Mouse (Mus musculus) layer of hippocampus, postnatal 14 days (tissue): ENCODE results near the gene Fnbp1. TPM values are rescaled to one million over a fixed set of nuclear protein-coding genes. Genes with fewer than 3 reads are reported as not detected.

Source experiments
- DNase-seq, 2 experiments: peaks; one replicate each; pipeline ENCODE4 v3.0.0; 2021 to 2022; ENCODE audit warnings: low spot score in 2 of 2, mixed read lengths in 1 of 2
- total RNA-seq, 2 experiments: library from RNA; stranded (reverse); gene quantifications; 2 replicates each; pipeline ENCODE4 v1.2.3; 2021

The Fnbp1 gene
- total RNA-seq, 2 experiments from 2014 or later, result 98.9 to 105 TPM

GRCm38 (mm10) chr2:31040043-31040442, 101.8 kb downstream of the Fnbp1 start:
- DNase-seq, result no peak

GRCm38 (mm10) chr2:31036811-31037210, 105.0 kb downstream of the Fnbp1 start:
- no peak for DNase-seq

- no peak for DNase-seq
These were observed 109.8 kb downstream of the Fnbp1 start for GRCm38 (mm10) chr2:31031972-31032371.

DNA sequence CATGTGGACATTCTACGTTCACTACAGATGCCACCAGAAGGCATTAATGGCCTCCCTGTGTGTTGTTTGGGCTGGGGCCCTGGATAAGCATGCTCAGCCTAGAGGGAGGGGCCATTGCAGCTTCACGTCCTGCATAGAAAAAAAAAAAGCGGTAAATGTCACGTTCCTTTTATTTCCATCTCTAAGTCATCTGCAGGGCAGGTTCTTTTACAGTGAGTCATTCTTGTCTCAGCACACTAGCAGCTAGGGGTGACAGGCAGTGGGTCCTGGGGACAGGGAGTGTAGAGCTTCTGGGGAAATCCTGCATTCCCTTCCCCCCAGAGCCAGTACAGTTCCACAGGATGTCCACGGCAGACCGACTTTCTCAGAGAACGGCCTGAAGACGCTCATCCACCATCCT, 115.2 kb downstream of the Fnbp1 start:
- no peak for DNase-seq

DNA sequence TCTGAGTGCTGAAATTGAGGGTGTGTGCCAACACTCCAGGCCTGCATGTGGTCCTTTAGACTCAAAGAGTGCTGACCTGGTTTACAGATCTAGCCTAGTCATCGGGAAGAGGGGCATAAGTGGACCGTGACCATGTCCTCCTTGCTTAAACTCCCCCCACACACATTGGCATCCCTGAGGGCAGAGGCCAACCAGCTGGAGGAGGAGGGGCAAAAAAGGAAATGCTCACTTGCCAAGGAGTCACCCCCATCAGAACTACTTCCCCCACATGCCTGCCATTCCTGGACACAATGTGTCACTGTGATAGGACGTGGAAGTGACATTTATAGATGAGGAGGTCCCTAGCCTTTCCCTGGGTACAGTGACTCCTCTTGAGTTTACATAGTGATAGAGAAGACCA, 116.3 kb downstream of the Fnbp1 start:
- DNase-seq, result no peak

- peak; percentile 61 to 63 for DNase-seq
These were observed 117.0 kb downstream of the Fnbp1 start for GRCm38 (mm10) chr2:31024618-31025370.

- DNase-seq, result no peak
These were observed 117.9 kb downstream of the Fnbp1 start for GRCm38 (mm10) chr2:31023940-31024339.

GRCm38 (mm10) chr2:31020202-31020601, 121.6 kb downstream of the Fnbp1 start:
- DNase-seq, result no peak

DNA sequence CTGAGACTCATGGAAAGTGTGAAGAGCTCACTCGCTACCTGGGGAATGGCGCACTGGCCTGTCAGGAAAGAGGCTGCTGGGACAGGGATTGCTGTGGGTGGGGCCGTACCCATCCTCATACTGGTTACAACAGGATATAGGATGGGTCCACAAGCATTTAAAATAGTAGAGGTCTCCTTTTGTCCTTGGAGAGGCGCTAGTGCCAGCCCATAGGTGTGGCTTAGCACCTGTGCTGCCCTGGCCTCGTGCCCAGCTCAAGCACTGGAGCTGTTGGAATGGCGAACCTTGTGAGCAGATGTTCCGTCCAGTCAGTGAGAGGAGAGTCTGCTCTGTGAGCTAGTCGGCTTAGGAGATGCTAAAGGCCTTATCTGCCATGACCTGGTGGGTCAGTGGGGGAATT, 122.8 kb downstream of the Fnbp1 start:
- DNase-seq, result no peak

DNA sequence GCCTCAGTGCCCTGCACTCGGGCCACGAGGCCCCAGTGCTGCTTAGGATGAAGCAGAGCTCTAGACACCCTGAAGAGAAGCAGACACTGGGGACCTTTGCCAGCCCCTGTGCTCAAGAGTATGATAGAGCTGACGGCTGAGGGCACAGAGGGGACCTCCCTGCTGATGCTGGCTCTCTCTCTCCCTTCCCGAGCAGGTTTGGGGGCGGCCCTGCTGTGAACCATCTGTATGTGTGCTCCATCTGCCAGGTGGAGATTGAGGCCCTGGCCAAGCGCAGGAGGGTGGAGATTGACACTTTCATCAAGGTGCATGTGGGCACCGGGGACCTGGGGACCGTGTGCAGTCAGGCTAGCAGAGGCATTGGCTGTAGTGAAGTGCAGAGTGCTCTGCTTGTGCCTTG, 123.3 kb downstream of the Fnbp1 start:
- no peak for DNase-seq

DNA sequence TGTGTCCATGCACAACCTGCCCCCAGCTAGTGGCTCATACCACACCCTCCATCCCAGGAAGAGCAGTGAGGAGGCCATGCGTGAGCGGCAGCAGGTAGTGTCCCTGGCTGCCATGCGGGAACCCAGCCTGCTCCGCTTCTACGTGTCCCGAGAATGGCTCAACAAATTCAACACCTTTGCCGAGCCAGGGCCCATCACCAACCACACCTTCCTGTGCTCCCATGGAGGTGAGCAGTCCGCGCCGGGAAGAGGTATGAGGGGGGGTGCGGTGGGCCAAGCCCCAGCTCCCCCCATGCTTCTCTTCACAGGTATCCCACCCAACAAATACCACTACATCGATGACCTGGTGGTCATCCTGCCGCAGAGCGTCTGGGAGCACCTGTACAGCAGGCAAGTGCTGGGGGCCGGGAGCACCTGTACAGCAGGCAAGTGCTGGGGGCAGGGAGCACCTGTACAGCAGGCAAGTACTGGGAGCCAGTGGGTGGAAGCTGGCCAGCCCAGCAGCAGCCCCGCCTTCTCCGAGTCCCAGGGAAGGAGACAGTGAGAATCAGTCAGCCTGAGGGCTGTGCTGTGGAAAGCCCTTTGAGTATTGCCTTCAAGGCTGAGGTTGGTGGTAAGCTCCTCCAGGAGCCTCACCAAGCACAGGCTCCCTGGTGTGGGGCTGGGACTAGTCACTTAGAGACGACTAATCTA, 124.0 kb downstream of the Fnbp1 start:
- DNase-seq, result no peak

GRCm38 (mm10) chr2:31013371-31014120, 128.3 kb downstream of the Fnbp1 start:
- DNase-seq, result no peak

GRCm38 (mm10) chr2:31007208-31007607, 134.6 kb downstream of the Fnbp1 start:
- no peak for DNase-seq

DNA sequence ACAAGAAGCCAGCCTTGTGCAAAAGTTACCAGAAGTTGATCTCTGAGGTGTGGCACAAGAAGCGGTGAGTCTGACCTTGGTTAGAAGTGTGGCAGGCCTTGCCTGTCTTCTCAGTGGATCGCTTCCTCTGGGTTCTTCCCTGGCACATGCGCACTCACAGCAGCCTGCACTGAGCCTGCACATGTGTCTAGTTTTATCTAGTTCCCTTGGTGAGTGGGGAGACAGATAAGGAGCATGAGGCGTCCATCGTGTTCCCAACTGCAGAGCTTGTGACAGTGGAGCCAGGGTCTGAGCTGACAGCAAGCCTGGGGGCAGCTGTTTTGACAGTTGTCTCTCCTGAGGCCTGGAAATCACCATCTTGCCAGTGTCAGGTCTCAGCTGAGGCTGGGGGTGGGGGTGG, 135.4 kb downstream of the Fnbp1 start:
- no peak for DNase-seq

DNA sequence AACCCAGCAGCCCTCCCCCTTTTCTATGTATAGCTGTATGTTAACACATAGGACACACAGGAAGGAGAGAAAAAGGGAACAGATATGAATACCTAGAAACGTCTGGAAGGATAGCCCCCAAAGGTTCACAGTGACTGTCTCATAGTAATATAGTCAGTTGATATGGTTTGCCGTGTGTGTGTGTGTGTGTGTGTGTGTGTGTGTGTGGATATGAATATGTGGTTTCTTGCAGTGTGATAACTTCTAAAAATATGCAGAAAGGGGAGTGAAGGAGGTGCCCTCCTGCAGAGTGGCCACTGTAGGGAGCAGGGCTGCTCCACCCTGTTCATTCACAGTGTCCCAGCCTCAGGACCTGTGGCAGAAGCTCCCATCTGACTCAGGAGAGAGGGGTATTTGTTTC, 136.4 kb downstream of the Fnbp1 start:
- no peak for DNase-seq

- no peak for DNase-seq
These were observed 139.0 kb downstream of the Fnbp1 start for GRCm38 (mm10) chr2:31002857-31003256.

- DNase-seq, result no peak
These were observed 143.2 kb downstream of the Fnbp1 start for GRCm38 (mm10) chr2:30998443-30999260.

- DNase-seq, result no peak
These were observed 146.3 kb downstream of the Fnbp1 start for GRCm38 (mm10) chr2:30995432-30995996.

DNA sequence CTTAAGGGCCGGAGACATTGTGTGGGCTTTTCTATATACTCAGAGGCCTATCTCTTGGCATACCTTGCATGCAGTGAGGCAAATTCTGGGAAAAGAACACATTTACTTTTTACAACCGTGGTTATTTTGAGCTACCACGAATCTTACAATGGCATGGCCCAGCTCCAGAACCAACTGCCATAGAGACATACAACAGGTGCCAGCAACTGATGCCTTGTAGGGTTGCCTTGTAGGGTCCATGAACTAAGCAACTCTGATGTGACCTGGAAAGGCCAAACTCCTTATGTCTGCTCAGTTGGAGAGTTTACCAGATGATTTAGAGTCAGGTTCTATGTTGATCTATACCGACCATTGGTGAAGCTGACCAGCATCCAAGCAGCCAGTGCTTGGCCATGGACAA, 147.0 kb downstream of the Fnbp1 start:
- DNase-seq, result no peak

DNA sequence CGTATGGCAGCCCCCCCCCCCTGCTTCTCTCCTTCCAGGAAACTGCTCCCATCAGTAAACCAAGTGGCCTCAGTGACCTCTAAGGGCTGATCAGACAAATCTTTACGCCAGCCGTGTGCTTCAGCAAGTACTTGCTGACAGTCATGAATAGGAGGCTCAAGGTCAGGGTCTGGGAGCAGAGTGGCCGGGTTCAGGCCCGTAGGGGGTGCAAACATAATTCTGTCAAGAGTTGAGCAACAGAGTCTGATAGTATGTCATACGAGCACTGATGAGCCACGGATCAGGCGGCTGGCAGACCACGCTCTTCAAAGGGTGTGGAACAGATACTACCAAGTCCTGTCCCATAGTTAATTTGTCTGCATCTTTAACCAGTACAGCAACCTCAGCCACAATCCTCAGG, 151.6 kb downstream of the Fnbp1 start:
- DNase-seq, result no peak
